Mouse (Mus musculus) spleen, adult 2 months (tissue): ENCODE measurements at regions not wholly inside any gene's neighbourhood (a gene's known extent, or its start where the extent isn't known, plus 50 kb on each side); places are given as distances from the start of the nearest gene placed in this dataset.

Experiments used
- CTCF ChIP-seq: fragments of 200-500 bp; IDR thresholded peaks from 2 replicates; pipeline ENCODE4 v1.5.1; 2011; ENCODE audit warnings: mild to moderate bottlenecking, inconsistent platforms; ENCODE audit not compliant: insufficient read depth, insufficient read length, insufficient replicate concordance; ENCODE audit errors: extremely low read depth
- POLR2A ChIP-seq: fragments of 200-500 bp; IDR thresholded peaks from 2 replicates; pipeline ENCODE4 v1.6.1; 2011; ENCODE audit warnings: low read depth, low read length, inconsistent platforms

- no peak for TF ChIP-seq CTCF
- TF ChIP-seq POLR2A = no peak
Measured at GRCm38 (mm10) chr1:73591342-73592099, 532.7 kb downstream of the Tns1 start.
